Mouse (Mus musculus) E14TG2a.4 (cell line): ENCODE results near the gene Lipm.

Experiments
- H3K27me3 ChIP-seq: 2 replicates; pipeline ENCODE4 v1.6.1; 2014; ENCODE audit warnings: low read length, control low read depth; ENCODE audit not compliant: insufficient read depth
- H3K36me3 ChIP-seq: 2 replicates; pipeline ENCODE4 v1.6.1; 2014; ENCODE audit warnings: low read length, control low read depth; ENCODE audit not compliant: insufficient read depth
- H3K4me1 ChIP-seq: replicated peaks from 2 replicates; pipeline ENCODE4 v1.6.1; 2014; ENCODE audit warnings: low read depth, low read length, control low read depth
- H3K4me3 ChIP-seq: replicated peaks from 2 replicates; pipeline ENCODE4 v1.5.1; 2014; ENCODE audit warnings: mild to moderate bottlenecking, low read length
- H3K9me3 ChIP-seq: 2 replicates; pipeline ENCODE4 v1.6.1; 2014; ENCODE audit warnings: low read length, control low read depth
- CTCF ChIP-seq: conservative IDR thresholded peaks from 2 replicates; pipeline ENCODE4 v1.5.1; 2014; ENCODE audit warnings: low read length
- NANOG ChIP-seq: IDR thresholded peaks from 2 replicates; pipeline ENCODE4 v1.6.1; 2014; ENCODE audit warnings: borderline replicate concordance, low read length, mixed read lengths
- POU5F1 ChIP-seq: IDR thresholded peaks from 2 replicates; pipeline ENCODE4 v1.6.1; 2014; ENCODE audit warnings: low read length, borderline replicate concordance

Lipm gene

DNA sequence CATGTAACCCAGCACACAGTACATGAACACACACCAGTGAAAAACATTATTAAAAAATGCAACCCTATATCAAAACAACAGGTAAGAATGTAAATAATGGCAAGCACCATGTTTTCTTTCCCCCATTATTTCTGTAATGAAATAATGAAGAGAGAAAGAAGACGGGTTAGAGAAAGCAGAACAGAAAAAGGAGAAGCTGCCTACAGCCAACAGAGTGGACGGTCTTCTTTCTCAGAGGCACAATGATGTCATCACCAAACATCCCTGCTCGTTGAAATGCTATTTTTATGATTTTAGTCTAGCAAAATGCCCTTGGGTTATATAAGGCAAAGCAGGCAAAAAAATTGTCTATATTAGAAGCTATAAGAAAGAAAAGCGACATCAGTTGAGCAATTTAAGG is 47.7 kb downstream of the Lipm start:
- Histone ChIP-seq H3K4me3 (no peak overlapping the region), H3K4me1 (no peaks in the 10 kb centered on the region), H3K9me3 (no peaks in the 10 kb centered on the region), H3K27me3 (no peaks in the 10 kb centered on the region), H3K36me3 (no peaks in the 10 kb centered on the region)
- TF ChIP-seq NANOG, result no peak
- no peak for TF ChIP-seq POU5F1
- no peak for TF ChIP-seq CTCF

DNA sequence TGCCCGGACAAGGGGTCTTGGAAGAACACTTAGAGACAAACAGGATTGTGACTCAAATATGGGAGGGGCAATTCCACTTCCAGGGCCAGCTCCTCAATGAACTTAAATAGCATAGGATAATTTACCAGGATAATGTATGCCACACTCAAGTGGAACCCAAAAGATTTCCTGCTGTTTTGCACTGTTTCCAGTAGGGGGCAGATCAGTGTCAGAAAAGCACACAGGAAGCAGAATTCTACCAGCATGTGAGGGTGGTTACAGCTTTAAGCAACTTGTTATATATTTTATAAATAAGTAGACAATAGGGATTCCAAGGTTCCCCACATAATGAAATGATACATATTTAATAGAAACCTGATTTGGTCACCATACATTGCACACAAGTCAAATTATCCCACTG is 51.2 kb downstream of the Lipm start:
- Histone ChIP-seq H3K4me1 (no peaks in the 10 kb centered on the region), H3K4me3 (no peak overlapping the region), H3K9me3 (no peaks in the 10 kb centered on the region), H3K36me3 (no peaks in the 10 kb centered on the region), H3K27me3 (no peaks in the 10 kb centered on the region)
- no peak for TF ChIP-seq POU5F1
- peak; percentile 52 for TF ChIP-seq CTCF

DNA sequence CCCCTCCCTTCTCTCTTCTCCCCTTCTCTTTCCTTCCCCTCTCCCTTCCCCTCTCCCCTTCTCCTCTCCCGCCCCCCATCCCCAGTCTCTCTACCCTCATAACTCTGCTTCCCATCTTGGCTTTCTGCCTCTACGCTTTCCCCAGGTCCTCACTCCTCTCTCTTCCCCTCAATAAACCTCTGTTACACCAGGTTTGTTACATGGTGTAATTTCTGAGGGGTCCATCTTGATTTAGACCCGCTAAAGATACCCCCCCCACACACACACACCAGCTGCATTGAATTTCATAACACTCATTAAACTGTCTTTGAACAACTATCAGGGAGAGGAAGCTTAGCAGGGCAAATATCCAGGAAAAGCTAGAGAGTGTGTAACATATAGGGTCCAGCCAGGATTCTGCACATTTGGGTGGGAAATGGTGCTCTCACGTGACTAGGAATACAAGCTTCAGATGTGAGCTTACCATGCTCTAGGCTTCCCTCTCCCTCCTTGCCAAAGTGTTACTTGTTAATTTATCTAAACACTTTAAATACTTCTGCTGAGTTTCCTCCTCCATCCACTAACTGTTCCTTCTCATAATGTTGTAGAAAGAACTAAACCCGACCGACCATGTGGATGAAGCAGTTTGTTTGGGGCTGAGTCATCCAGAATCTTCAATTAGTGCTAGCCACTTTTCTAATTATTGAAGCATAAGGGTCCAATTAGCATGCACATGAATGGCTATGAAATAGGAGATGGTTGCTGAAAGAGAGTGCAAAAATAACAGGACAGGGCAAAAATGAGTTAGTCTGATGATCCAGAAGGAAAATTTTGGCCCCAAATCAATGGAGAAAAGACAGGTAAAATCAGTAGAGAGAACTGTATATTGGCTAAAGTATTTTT is 52.8 kb downstream of the Lipm start:
- Histone ChIP-seq H3K9me3 (no peaks in the 10 kb centered on the region), H3K27me3 (no peaks in the 10 kb centered on the region), H3K36me3 (no peaks in the 10 kb centered on the region), H3K4me1 (no peaks in the 10 kb centered on the region), H3K4me3 (no peak overlapping the region)
- TF ChIP-seq POU5F1 (no peak), NANOG (no peak), CTCF (no peak)

DNA sequence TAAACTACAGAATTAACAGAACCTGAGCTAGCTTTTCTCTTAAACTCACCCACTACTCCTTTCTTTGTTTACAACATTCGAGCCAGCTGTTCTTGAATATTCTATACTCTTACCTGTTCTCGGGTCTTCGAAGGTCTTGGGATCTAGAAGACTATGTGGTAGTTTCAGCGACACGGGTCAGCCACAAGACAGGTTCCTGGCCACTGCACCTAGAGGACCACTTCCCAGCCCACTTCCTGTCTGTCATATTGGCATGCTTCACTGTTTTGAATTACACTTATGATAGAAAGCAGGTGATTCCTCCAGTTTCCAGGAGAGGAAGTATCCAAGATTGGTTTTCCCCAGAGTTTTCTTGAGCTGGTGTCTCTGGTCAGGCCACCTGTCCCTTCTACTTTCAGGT is 62.0 kb downstream of the Lipm start:
- no peaks in the 10 kb centered on the region for H3K27me3 ChIP-seq
- no peaks in the 10 kb centered on the region for H3K9me3 ChIP-seq
- TF ChIP-seq CTCF, result no peak
- no peak for TF ChIP-seq POU5F1
- no peak for TF ChIP-seq NANOG
- H3K36me3 ChIP-seq, result no peaks in the 10 kb centered on the region
- H3K4me3 ChIP-seq, result no peak overlapping the region
- no peaks in the 10 kb centered on the region for H3K4me1 ChIP-seq

DNA sequence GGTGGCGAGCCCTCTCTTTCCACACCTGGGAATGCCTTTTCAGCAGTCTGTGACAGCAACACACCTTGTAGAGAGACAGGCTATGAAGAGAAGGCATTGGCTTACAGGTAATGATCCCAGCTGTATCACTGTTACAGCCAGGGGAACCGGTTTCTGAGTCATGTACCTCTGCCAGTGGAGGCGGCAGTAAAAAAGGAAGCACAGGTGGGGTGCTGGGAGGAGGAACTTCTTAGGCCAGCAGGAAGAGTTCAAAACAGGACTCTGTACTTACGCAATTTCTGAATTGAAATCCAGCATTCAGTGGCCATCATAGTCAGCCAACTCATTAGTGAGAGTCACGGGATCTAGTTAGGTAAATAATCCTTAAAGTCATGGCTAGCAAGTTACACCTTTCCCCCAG is 65.2 kb downstream of the Lipm start, which contains the start of gene Ankrd22:
Ankrd22 (minus strand) TSS at position 163 of the 400 bp plus-strand sequence.
- Histone ChIP-seq H3K4me3 (no peak within 1 kb of the TSS), H3K36me3 (no peaks in the 10 kb centered on the region), H3K4me1 (no peaks in the 10 kb centered on the region), H3K27me3 (no peaks in the 10 kb centered on the region), H3K9me3 (no peaks in the 10 kb centered on the region)
- TF ChIP-seq CTCF, result no peak
- TF ChIP-seq NANOG, result no peak
- TF ChIP-seq POU5F1, result no peak

DNA sequence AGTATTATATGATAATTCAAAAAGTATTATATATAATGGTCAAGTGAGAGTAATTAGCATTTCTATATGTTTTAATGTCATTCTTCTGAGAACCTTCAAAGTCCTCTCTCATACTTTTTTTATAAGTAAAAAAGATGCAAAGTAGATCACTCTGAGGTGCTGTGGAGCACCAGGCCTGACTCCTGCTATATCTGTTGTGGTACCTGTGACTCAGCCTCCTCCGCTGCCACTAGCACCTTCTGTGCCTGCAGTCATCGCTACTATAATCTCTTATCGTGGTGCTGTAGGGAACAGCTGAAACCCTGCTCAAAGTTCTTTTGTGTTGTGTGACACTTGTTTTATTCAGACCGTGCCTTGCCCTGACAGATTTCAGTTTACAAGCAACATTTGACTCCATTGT is 65.7 kb downstream of the Lipm start:
- H3K27me3 ChIP-seq, result no peaks in the 10 kb centered on the region

DNA sequence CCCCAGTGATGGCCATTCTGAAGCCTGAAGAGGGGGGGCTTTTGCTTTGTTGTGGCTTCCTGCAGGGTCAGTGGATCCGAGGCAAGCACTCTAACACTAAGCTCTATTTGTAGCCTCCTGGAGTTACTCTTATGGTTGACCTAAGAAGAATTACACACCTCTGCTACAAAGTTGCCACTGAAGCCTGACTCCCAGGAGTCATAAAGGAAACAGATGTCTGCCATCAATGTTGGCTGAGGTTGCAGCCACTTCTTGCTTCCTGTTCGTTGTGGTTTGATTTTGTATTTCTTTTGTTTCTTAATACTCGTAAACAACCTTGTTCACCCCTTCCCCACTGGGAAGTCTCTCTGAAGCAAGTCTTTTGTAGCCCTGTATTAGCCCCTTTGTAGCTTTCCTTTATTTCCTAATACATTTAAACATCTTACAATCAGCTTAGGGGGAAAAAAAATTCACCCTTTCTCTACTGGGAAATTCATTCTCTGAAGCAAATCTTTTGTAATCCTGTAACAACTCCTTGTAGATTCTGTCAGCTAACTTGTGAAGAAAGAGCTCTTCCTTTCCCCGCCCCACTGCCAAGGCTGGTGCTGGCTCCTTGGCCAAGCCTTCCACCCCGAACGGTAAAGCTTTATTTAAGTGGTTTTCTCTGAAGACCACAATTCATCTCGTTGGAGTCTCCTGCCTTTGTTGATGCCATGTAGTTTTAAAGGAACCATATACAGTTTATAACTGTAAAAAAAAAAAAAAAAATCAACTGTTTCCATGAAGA is 67.3 kb downstream of the Lipm start:
- Histone ChIP-seq H3K4me1 (no peaks in the 10 kb centered on the region), H3K27me3 (no peaks in the 10 kb centered on the region), H3K9me3 (no peaks in the 10 kb centered on the region), H3K36me3 (no peaks in the 10 kb centered on the region), H3K4me3 (no peak overlapping the region)
- TF ChIP-seq CTCF, result no peak
- no peak for TF ChIP-seq NANOG
- no peak for TF ChIP-seq POU5F1

More for the DNA sequence above, 65.7 kb downstream of the Lipm start:
- H3K36me3 ChIP-seq, result no peaks in the 10 kb centered on the region
- H3K4me1 ChIP-seq, result no peaks in the 10 kb centered on the region
- H3K9me3 ChIP-seq, result no peaks in the 10 kb centered on the region
- no peak overlapping the region for H3K4me3 ChIP-seq
- TF ChIP-seq NANOG (no peak), POU5F1 (no peak), CTCF (no peak)

DNA sequence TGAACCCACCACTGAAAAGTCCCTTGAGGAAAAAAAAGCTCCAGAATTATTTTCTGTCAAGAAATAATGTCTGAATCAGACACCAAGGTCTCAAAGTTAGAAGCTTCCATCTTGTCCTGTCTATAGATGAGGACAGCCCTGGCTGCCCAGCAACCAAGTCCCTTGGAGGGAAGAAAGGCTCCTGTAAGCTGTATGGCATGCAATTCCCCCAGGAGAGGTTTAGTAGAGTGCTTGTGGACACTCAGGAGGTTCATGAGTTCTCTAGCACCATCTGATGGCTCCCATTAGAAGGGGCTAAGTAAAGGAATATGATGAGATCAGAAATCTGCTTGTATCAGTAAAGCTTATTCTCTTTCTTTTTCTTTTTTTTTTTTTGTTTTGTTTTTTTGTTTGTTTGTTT is 68.4 kb downstream of the Lipm start:
- Histone ChIP-seq H3K27me3 (no peaks in the 10 kb centered on the region), H3K4me1 (no peaks in the 10 kb centered on the region), H3K4me3 (no peak overlapping the region), H3K9me3 (no peaks in the 10 kb centered on the region), H3K36me3 (no peaks in the 10 kb centered on the region)
- TF ChIP-seq CTCF (no peak), POU5F1 (no peak), NANOG (no peak)

DNA sequence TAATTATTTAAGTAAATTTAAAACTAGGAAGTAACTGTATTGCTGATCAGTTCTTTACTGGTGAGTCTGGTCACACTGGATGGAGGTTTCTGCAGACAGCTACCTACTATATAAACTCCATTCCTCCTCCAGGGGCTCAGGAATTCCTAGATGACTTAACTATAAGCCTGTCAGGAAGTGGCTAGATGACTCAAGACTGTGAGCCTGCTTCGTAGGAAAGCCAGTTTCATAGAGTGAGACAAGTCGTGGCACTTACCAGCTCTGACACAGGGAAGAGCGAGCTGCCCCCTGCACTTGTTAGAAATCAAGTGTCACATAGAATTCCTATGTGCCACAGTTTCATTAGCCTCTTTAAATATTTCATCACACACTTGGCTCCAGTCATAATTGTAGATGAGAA is 70.4 kb downstream of the Lipm start:
- Histone ChIP-seq H3K27me3 (no peaks in the 10 kb centered on the region), H3K4me3 (no peak overlapping the region), H3K9me3 (no peaks in the 10 kb centered on the region), H3K36me3 (no peaks in the 10 kb centered on the region), H3K4me1 (no peaks in the 10 kb centered on the region)
- TF ChIP-seq CTCF (no peak), POU5F1 (no peak), NANOG (no peak)
